9 mouse cellular contexts compared by ENCODE assay signal in genomic region chr5:76782414-76783103, GRCm38 (mm10).
DNase-seq lines count a peak whose midpoint lies in the region; ATAC-seq and TF ChIP-seq lines count a peak whose summit lies in the region.
"Had no signal": no experiment of that assay in that cellular context is flagged by ENCODE, and none has a peak within 500 bp of the region (broad histone marks: within the 10 kb centered on the region; RNA-seq: fewer than 3 reads in every experiment).

No protein-coding gene starts in this region.

- TF ChIP-seq CTCF in left cerebral cortex, adult 2 months (IDR thresholded peaks at IDR 0.05) = no peak

- no peaks in the 10 kb centered on the region for H3K9me3 ChIP-seq in embryonic facial prominence, embryonic 15.5 days (replicated peaks)
- H3K9me3 ChIP-seq: liver, embryonic 13.5 days had no signal

- no peak overlapping the region for H3K9ac ChIP-seq in embryonic facial prominence, embryonic 15.5 days
- H3K9ac ChIP-seq: liver, embryonic 13.5 days had no signal

- intact Hi-C loops in left cerebral cortex, adult 2 months (cut with DNase I) = loop anchor here (2.0 kb wide), 1 partner anchor 126 kb away; the partner anchor contains the start of gene C530008M17Rik
- intact Hi-C loops in heart, postnatal 14 days (cut with DNase I) = no loop called here

- no peaks in the 10 kb centered on the region for H3K27me3 ChIP-seq in embryonic facial prominence, embryonic 15.5 days
- H3K27me3 ChIP-seq: liver, embryonic 13.5 days had no signal

- ATAC-seq in embryonic facial prominence, embryonic 15.5 days (ENCODE audit: insufficient number of reproducible peaks, low FRiP score, low TSS enrichment, low read depth) = peak; percentile 65

- WGBS in embryonic facial prominence, embryonic 15.5 days = 40% methylated on average over 7 of the region's 7 CpGs

- no peak for DNase-seq in left cerebral cortex, adult 2 months (ENCODE audit: extremely low spot score in 1 of 2, low spot score in 2 of 2)
- no peak for DNase-seq in left cerebral cortex, adult 11 months (ENCODE audit: low spot score)
- peak; percentile 46 for DNase-seq in layer of hippocampus, adult 9-11 months
- peak; percentile 5 to 12 for DNase-seq in right cerebral cortex, postnatal 36 days (ENCODE audit: low spot score in 2 of 2)
- no peak for DNase-seq in thymus, adult 18-20 months
- DNase-seq in heart, postnatal 14 days = no peak
- no peak for DNase-seq in heart, postnatal 4 days
- DNase-seq: liver, embryonic 13.5 days had no signal

- H3K36me3 ChIP-seq in embryonic facial prominence, embryonic 15.5 days = no peaks in the 10 kb centered on the region
- H3K36me3 ChIP-seq: liver, embryonic 13.5 days had no signal

- H3K4me3 ChIP-seq in left cerebral cortex, adult 2 months = no peak overlapping the region
- no peak overlapping the region for H3K4me3 ChIP-seq in embryonic facial prominence, embryonic 15.5 days (replicated peaks)
- H3K4me3 ChIP-seq: liver, embryonic 13.5 days had no signal

- H3K4me1 ChIP-seq in embryonic facial prominence, embryonic 15.5 days = 0 out of 2 replicates have a peak, but pooled peaks cover 9% of the 10 kb centered on the region

- H3K27ac ChIP-seq in left cerebral cortex, adult 2 months = peak overlapping the region; percentile 59
- no peak overlapping the region for H3K27ac ChIP-seq in embryonic facial prominence, embryonic 15.5 days (replicated peaks)
- H3K27ac ChIP-seq: liver, embryonic 13.5 days had no signal

- no peak overlapping the region for H3K4me2 ChIP-seq in embryonic facial prominence, embryonic 15.5 days (replicated peaks)
- H3K4me2 ChIP-seq: liver, embryonic 13.5 days had no signal

Comparison
In these comparisons a context has a peak if more than half of its experiments do, and no peak if none do; other contexts are left out.
1. DNase-seq: peak in layer of hippocampus, adult 9-11 months (single experiment) and right cerebral cortex, postnatal 36 days (2 of 2); none in left cerebral cortex, adult 2 months (0 of 2), left cerebral cortex, adult 11 months (single experiment), thymus, adult 18-20 months (0 of 2), heart, postnatal 14 days (0 of 2) and heart, postnatal 4 days (single experiment).